Mouse (Mus musculus) bone marrow macrophage, adult 2 months (primary cell): Measurements from ENCODE around the gene Traf3ip1. TPM values are rescaled to one million over a fixed set of nuclear protein-coding genes. Genes with fewer than 3 reads are reported as not detected.

ENCODE experiments used
- H3K27ac ChIP-seq: 2 replicates; pipeline ENCODE4 v1.5.1; 2012; ENCODE audit warnings: low read depth, low read length; ENCODE audit not compliant: insufficient read depth
- H3K4me1 ChIP-seq: 2 replicates; pipeline ENCODE4 v1.6.1; 2012; ENCODE audit warnings: low read length; ENCODE audit not compliant: control insufficient read depth, insufficient read depth
- H3K4me3 ChIP-seq: 2 replicates; pipeline ENCODE4 v1.5.1; 2012; ENCODE audit warnings: mild to moderate bottlenecking, low read length, moderate library complexity; ENCODE audit not compliant: insufficient read depth
- CTCF ChIP-seq: IDR thresholded peaks from 2 replicates; pipeline ENCODE4 v1.5.1; 2012; ENCODE audit warnings: low read depth, mild to moderate bottlenecking, low read length, moderate library complexity
- POLR2A ChIP-seq: IDR thresholded peaks from 2 replicates; pipeline ENCODE4 v1.6.1; 2012; ENCODE audit warnings: mild to moderate bottlenecking, low read depth, low read length, borderline replicate concordance
- polyA plus RNA-seq: library from polyadenylated mRNA; stranded (reverse); fragments of >200 nt; gene quantifications from 2 replicates; pipeline ENCODE4 v1.2.4, GENCODE M21; 2012; ENCODE audit not compliant: missing spikeins, insufficient read depth, insufficient read length

The Traf3ip1 gene
- 6.9 and 7.0 TPM in 2 replicates for polyA plus RNA-seq

GRCm38 (mm10) chr1:91494457-91495140, at the start of gene Traf3ip1:
Traf3ip1 (plus strand) TSS chr1:91494647.
- peak within 1 kb of the TSS; percentile 89 for H3K4me3 ChIP-seq

GRCm38 (mm10) chr1:91444841-91445830, 49.3 kb upstream of the Traf3ip1 start:
- no peaks in the 10 kb centered on the region for H3K4me1 ChIP-seq
- TF ChIP-seq POLR2A (no peak), CTCF (no peak)
- no peak overlapping the region for H3K27ac ChIP-seq
- H3K4me3 ChIP-seq: no peak overlapping the region

More at GRCm38 (mm10) chr1:91494457-91495140, at the start of gene Traf3ip1:
- Histone ChIP-seq H3K4me1 (peaks cover 14% of the 10 kb centered on the region), H3K27ac (no peak within 1 kb of the TSS)
- no peak for TF ChIP-seq CTCF
- TF ChIP-seq POLR2A: no peak

GRCm38 (mm10) chr1:91446060-91446459, 48.4 kb upstream of the Traf3ip1 start:
- no peak for TF ChIP-seq CTCF
- TF ChIP-seq POLR2A: no peak
- no peak overlapping the region for H3K27ac ChIP-seq
- no peaks in the 10 kb centered on the region for H3K4me1 ChIP-seq
- no peak overlapping the region for H3K4me3 ChIP-seq

GRCm38 (mm10) chr1:91446511-91446910, 47.9 kb upstream of the Traf3ip1 start:
- H3K4me3 ChIP-seq: no peak overlapping the region
- TF ChIP-seq CTCF (no peak), POLR2A (no peak)
- H3K27ac ChIP-seq: no peak overlapping the region
- H3K4me1 ChIP-seq: no peaks in the 10 kb centered on the region

GRCm38 (mm10) chr1:91448688-91449087, 45.8 kb upstream of the Traf3ip1 start:
- Histone ChIP-seq H3K4me1 (no peaks in the 10 kb centered on the region), H3K4me3 (no peak overlapping the region), H3K27ac (no peak overlapping the region)
- no peak for TF ChIP-seq POLR2A
- no peak for TF ChIP-seq CTCF

- no peak for TF ChIP-seq POLR2A
- TF ChIP-seq CTCF: no peak
- peaks cover 8% of the 10 kb centered on the region for H3K4me1 ChIP-seq
- no peak overlapping the region for H3K27ac ChIP-seq
- H3K4me3 ChIP-seq: no peak overlapping the region
These were observed 43.6 kb upstream of the Traf3ip1 start for GRCm38 (mm10) chr1:91450851-91451250.

GRCm38 (mm10) chr1:91451547-91452084, 42.8 kb upstream of the Traf3ip1 start:
- peaks cover 15% of the 10 kb centered on the region for H3K4me1 ChIP-seq

GRCm38 (mm10) chr1:91453932-91454331, 40.5 kb upstream of the Traf3ip1 start:
- TF ChIP-seq POLR2A: no peak
- TF ChIP-seq CTCF: no peak
- Histone ChIP-seq H3K4me1 (peaks cover 23% of the 10 kb centered on the region), H3K27ac (no peak overlapping the region), H3K4me3 (no peak overlapping the region)

More at GRCm38 (mm10) chr1:91451547-91452084, 42.8 kb upstream of the Traf3ip1 start:
- H3K4me3 ChIP-seq: no peak overlapping the region
- TF ChIP-seq POLR2A (no peak), CTCF (no peak)
- no peak overlapping the region for H3K27ac ChIP-seq

GRCm38 (mm10) chr1:91454366-91454765, 40.1 kb upstream of the Traf3ip1 start:
- Histone ChIP-seq H3K27ac (no peak overlapping the region), H3K4me3 (no peak overlapping the region), H3K4me1 (peaks cover 23% of the 10 kb centered on the region)
- TF ChIP-seq POLR2A (no peak), CTCF (no peak)
